Mouse (Mus musculus) cerebellum, adult 11 months (tissue): ENCODE results near the gene Cdh13.
A peak's percentile ranks its signal among the peaks of the same experiment; 100 is the strongest.

Experiments used
- DNase-seq: peaks from one replicate; pipeline ENCODE4 v3.0.0; 2022

Gene Cdh13

DNA sequence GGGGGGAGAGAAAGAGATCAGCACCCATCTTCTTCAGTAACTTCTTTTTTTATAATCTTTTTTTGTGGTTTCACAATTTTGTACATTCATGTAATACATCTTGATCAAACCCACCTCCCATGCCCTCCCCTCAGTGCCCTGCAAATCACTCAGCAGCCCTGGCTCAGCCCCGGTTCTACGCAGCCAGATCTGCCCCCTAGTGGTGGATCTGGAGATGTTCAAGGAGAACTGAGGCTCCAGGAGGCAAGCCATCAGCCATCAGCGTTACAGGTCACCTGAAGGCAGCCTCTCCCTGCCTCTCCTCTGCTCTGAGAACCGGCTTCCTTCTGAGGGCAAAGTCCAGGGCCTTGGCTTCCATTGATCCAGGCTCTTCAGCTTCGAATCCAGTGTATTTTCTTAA, 696.3 kb downstream of the Cdh13 start:
- DNase-seq: peak; percentile 34

GRCm38 (mm10) chr8:118983724-118984123, 700.2 kb downstream of the Cdh13 start:
- DNase-seq: no peak

DNA sequence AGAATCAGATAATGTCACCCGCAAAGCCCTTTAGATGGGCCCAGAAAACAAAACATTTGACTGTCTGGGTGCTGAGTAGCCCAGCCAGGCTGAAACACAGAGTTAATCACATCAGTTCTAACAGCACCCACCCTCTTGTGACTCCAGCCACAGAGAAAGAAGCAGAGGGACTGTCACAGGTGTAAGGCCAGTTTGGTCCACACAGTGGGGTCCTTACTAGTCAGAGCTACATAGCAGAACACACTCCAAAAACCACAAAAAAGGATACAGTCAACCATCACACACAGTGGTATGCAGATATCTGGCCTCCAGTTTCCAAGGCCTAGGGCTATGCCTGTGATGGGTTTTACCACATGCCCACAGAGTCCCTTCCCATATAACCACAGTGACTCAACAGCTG, 703.3 kb downstream of the Cdh13 start:
- no peak for DNase-seq

DNA sequence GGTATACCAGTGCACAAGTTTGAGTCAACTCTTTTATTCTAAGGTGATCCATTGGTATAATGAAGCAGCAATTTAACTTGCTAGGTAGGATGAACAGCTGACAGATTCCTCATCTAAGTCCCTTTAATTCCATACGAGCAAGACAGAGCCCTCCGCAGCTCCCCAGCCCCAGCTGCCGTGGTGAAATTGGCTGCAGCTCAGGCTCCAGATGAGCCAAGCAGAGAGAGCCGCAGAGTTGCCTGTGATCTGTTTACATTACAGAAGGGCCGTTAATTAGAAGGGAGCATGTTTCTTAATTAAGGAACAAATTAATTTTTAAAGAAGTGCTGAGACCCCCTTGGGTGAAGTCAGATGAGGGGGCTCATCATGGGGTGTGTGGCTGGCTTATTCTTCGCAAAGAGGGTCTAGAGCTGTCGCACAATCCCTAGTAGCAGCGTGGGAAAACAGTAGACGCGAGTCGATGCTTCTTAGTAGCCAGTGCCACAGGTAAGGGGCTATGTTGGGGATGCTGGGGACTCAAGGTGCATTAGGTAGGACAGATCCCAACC, 712.2 kb downstream of the Cdh13 start:
- DNase-seq: no peak

- no peak for DNase-seq
Observed at GRCm38 (mm10) chr8:119000595-119000994, 717.1 kb downstream of the Cdh13 start.

DNA sequence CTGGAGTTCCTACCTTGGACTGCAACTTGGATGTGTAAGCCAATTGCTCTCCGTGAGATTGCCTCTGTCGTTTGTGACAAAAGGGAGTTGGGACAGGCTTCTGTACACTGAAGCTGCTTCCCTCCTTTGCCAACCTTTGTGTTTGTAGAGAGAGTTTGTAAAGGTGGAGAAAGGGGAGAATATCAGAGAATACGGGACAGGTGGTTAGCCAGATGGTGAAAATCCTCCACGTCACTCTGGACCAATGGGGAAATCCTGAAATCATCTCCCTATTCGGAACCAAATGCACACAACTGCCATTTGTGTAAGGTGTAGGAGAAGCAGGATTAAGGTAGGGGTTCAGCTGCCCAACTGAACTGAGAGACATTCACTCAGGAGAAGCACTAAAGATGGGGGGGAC, 721.3 kb downstream of the Cdh13 start:
- DNase-seq: no peak

GRCm38 (mm10) chr8:119018675-119019074, 735.1 kb downstream of the Cdh13 start:
- DNase-seq: no peak

- DNase-seq: no peak
Observed at GRCm38 (mm10) chr8:119020781-119021180, 737.2 kb downstream of the Cdh13 start.

DNA sequence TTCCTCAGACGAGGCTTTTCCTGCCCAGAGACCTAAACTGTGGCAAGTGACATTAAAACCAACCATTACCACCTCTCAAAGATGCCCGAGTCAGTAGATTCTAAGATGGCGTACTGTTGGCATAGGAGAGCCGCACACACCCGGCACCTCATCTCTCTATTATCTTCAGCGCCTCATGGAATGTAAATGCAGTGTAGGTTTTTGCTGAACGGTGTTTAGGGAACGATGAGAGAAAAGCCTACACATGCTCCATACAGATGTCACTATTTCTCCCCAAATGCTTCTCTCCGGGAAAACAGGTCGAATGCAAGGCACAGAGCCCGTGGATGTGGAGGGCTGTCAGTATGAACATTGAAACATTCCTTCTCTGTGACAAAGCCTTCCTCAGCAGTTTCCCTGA, 737.9 kb downstream of the Cdh13 start:
- DNase-seq: no peak

- no peak for DNase-seq
Observed at GRCm38 (mm10) chr8:119022301-119022870, 738.9 kb downstream of the Cdh13 start.

DNA sequence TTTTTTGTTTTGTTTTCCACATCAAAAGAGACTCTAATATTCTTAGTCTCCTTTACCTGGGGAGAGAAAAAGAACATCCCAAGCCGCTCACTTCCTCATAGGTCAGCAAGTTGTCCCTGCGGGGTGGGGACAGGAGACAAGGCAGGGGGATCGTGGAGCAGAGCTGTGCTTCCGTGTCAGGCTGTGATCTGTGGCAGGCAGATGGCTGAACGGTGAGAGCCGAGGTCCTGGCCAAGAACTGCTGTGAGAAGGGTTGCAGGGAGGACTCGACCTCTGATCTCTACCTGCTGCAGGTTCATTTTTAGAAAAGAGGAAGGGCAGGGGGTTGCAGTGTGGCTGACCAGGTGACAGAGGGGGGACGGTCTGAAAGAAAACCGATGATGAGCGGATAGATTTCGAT, 749.9 kb downstream of the Cdh13 start:
- peak; percentile 79 for DNase-seq

GRCm38 (mm10) chr8:119034037-119034436, 750.5 kb downstream of the Cdh13 start:
- no peak for DNase-seq

GRCm38 (mm10) chr8:119035126-119035525, 751.6 kb downstream of the Cdh13 start:
- DNase-seq: peak; percentile 83

DNA sequence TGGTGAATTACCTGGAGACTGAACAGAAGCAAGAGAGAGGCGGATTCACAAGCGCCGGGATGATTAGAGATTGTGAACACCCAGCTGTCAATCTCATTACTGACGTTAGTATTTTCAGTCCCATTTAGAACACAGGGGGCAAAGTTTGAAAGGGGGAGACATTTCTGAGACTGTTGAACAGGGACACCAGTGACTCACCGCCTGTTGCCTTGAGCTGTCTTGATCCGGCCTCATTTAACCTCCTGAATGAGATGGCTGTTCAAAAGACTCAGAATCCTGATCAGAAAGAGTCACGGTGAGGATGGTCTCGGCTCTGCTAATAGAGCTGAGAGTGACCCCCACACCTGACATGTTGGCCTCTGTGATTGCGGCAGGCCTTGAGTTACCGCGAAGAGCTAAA, 754.0 kb downstream of the Cdh13 start:
- no peak for DNase-seq

GRCm38 (mm10) chr8:119039358-119039757, 755.8 kb downstream of the Cdh13 start:
- DNase-seq: no peak

DNA sequence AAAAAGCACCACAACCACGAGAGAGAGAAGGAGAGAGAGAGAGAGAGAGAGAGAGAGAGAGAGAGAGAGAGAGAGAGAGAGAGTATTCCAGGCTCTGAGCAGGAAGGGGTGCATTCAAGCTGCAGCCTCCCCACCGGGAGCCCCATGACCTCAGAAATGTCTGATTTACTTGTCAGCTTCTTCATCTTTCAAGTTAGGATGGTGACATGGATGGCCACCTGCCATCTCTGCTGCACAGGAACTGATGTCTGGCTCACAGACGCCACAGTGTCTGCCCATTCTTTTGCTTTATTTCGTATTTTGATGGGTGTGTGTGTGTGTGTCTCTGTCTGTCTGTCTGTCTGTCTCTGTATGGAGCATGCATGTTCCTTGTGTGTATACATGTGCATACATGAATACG, 774.3 kb downstream of the Cdh13 start:
- DNase-seq: no peak

- DNase-seq: no peak
Observed at GRCm38 (mm10) chr8:119061671-119062070, 778.1 kb downstream of the Cdh13 start.

DNA sequence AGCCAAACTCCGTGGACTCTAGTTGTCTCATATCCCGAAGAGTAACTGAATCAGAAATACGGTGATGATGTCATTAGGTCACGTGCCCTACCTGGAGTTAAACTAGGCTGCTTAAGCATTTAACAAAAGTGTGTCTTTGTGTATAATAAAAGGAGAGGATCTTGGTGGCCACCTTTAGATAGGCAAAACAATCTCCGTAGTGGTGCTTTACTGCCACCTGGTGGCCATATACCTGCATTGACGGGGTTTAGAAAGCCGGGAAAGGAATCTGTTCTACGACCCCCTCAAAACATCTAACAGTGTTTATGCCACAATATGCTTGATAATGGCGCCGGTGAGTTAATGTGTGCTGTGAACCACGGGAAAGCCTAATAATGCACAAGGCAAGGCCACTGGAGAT, 781.0 kb downstream of the Cdh13 start:
- peak; percentile 60 for DNase-seq

- no peak for DNase-seq
Observed at GRCm38 (mm10) chr8:119072291-119072690, 788.8 kb downstream of the Cdh13 start.

- DNase-seq: no peak
Observed at GRCm38 (mm10) chr8:119085022-119085421, 801.5 kb downstream of the Cdh13 start.

GRCm38 (mm10) chr8:119098261-119098660, 814.7 kb downstream of the Cdh13 start:
- no peak for DNase-seq

DNA sequence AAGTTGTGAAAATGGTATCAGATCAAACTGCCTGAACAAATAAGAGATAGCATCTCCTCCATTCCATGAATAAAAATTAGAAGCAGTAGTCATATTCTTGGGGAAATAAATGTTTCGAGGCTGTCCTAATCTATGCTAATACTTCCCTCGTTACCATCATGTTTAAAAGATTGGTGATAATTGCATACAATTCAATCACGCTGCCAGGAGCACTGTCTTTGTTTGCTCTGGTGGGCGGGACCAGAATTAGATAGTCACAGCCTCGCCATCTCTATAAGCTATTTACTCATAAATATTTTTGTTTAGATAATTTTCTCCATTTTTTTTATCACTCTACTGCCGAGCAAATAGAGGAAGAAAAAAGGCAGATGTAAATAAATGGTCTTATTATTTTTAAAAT, 819.3 kb downstream of the Cdh13 start:
- DNase-seq: no peak

DNA sequence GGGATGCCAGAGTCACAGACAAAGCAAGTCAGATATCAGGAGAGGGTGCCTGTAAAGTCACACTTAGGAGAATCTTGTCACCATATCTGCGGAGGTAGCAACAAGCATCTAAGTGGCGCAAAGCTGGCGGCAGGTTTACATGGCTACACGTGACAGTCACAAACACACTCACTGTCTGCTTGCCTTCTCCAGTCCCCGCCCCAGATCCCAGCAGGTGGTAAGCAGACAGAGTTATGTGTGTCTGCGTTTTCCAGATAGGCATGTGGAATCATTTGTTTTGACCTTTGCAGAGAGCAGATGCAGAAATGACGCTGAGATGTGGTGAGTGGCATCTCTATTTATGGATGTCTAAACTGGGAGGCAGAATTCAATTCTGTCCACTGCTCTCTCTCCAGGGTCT, 826.1 kb downstream of the Cdh13 start:
- no peak for DNase-seq

DNA sequence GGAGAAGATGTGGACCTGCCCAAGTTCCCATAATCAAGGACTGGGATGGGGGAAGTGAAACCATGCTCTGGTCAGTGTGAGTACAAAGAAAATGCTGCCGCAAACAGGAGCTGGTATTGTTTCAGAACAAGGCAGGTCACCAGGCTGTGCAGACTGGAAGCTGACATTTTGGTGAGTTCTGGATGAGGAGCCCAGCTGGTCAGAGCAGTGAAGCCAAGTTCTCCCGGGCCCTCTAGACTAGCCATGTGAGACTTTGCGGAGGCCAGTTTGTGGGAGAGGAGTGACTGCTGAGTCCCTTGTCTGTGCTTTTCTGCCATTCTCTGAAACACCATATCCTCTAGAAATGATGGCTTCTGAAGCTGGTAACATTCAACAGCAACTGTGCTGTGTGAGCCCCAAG, 829.3 kb downstream of the Cdh13 start:
- no peak for DNase-seq

GRCm38 (mm10) chr8:119121236-119121635, 837.7 kb downstream of the Cdh13 start:
- no peak for DNase-seq
